Mouse (Mus musculus) kidney, adult 2 months (tissue): Measurements from ENCODE around the gene Arhgap25. TPM values are rescaled to one million over a fixed set of nuclear protein-coding genes. Genes with fewer than 3 reads are reported as not detected.
A peak's percentile ranks its signal among the peaks of the same experiment; 100 is the strongest.

Experiments
- DNase-seq: peaks from one replicate; pipeline ENCODE4 v3.0.0; 2021
- H3K27ac ChIP-seq: fragments of 200-500 bp; 2 replicates; pipeline ENCODE4 v1.5.1; 2012; ENCODE audit warnings: low read depth, low read length, control low read depth, inconsistent platforms; ENCODE audit not compliant: insufficient read depth
- H3K27me3 ChIP-seq: fragments of 200-500 bp; replicated peaks from 2 replicates; pipeline ENCODE4 v1.6.1; 2012; ENCODE audit warnings: mild to moderate bottlenecking, moderate library complexity, low read length, inconsistent platforms; ENCODE audit not compliant: control insufficient read depth, insufficient read depth
- H3K36me3 ChIP-seq: fragments of 200-500 bp; 2 replicates; pipeline ENCODE4 v1.6.1; 2012; ENCODE audit warnings: mild to moderate bottlenecking, moderate library complexity, low read length, inconsistent platforms; ENCODE audit not compliant: control insufficient read depth, insufficient read depth
- H3K4me1 ChIP-seq: fragments of 200-500 bp; 2 replicates; pipeline ENCODE4 v1.6.1; 2011; ENCODE audit warnings: low read length; ENCODE audit not compliant: control insufficient read depth, insufficient read depth
- H3K4me3 ChIP-seq: fragments of 200-500 bp; 2 replicates; pipeline ENCODE4 v1.5.1; 2011; ENCODE audit warnings: mild to moderate bottlenecking, low read depth, low read length, control low read depth; ENCODE audit not compliant: insufficient read depth
- CTCF ChIP-seq: fragments of 200-500 bp; conservative IDR thresholded peaks from 2 replicates; pipeline ENCODE4 v1.5.1; 2011; ENCODE audit warnings: low read depth, mild to moderate bottlenecking, control low read depth, low read length, moderate library complexity, mixed read lengths; ENCODE audit not compliant: insufficient read depth, insufficient read length
- POLR2A ChIP-seq: fragments of 200-500 bp; IDR thresholded peaks from one replicate; pipeline ENCODE4 v1.6.1; 2011; ENCODE audit warnings: low read depth, low read length, control low read depth
- WGBS: fragments of 180-500 bp; shearing (Covaris S2); methylation state at CpG from one replicate; pipeline ENCODE4 v1.1.7; 2018; 5-methylcytosine and 5-hydroxymethylcytosine counted together
- polyA plus RNA-seq: library from polyadenylated mRNA; depleted of rRNA; stranded (reverse); fragments of >200 nt; gene quantifications from 2 replicates; pipeline ENCODE4 v1.2.3, GENCODE M21; 2012

Gene Arhgap25
- polyA plus RNA-seq, 1 experiment = 1.5 TPM

DNA sequence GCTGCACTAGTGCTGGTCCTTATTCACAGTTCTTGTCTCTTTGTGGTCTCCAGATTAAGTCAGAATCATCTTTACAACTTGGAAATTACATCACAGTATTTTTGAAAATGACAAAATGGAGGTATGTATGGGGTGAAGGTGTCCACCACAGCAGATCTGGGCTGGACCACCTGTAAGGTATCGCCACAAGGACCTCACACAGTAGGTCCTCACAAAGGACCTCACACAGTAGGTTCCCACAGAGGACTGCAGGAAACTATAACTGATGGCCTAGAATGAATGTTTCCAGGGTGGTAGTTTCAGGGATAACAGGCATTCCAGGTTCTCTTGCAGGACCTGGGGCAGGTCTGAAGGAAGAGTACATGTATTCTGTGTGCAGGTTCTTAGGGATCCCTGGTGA lies 65.7 kb downstream of the Arhgap25 start:
- TF ChIP-seq POLR2A (no peak), CTCF (no peak)
- Histone ChIP-seq H3K27me3 (no peaks in the 10 kb centered on the region), H3K4me1 (no peaks in the 10 kb centered on the region), H3K27ac (no peak overlapping the region), H3K36me3 (no peaks in the 10 kb centered on the region), H3K4me3 (no peak overlapping the region)
- no peak for DNase-seq
- WGBS = 88% methylated on average over 1 of the region's 1 CpGs

DNA sequence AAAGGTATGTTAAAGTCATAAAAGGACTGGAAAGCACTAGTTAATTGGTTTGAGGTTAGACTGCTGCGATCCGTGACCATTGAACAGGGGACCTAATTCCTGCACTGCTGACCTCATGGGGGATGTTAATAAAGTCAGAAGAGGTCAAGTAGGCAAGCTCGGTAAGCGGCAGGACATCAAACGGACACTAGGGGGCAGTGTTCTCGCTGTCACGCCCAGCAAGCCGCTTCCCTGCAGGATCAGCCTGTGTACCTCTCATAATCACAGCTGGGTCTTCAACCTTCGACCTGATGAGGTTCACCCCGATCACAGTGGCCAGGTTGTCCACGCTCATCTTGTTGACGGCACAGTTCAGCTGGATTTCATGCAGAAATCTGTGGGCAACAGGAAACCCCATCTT lies 66.8 kb downstream of the Arhgap25 start:
- H3K27me3 ChIP-seq = no peaks in the 10 kb centered on the region
- H3K4me3 ChIP-seq = no peak overlapping the region
- H3K36me3 ChIP-seq = no peaks in the 10 kb centered on the region
- H3K4me1 ChIP-seq = no peaks in the 10 kb centered on the region
- 15% methylated on average over 12 of the region's 12 CpGs for WGBS
- TF ChIP-seq POLR2A (no peak), CTCF (peak; percentile 96)
- H3K27ac ChIP-seq = no peak overlapping the region
- DNase-seq = peak; percentile 69

DNA sequence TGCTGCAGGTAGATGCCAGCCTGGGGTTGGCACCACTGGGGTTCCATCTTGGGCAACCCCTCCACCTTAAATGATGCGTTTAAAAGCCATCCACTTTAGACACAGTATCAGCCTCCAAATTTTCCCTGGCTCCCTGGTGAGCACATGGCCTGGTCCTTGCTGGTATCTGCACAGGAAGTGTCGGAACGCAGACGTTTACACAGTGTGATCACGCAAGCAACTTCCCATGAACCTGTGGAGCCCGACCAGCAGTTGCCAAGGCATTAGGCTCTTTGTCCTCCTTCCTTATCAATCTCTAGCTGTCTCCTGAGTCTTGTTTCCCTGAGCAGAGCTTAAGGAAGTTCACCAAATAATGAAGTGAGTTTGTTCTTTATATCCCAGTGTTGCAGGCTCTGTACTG lies 77.6 kb downstream of the Arhgap25 start:
- no peak overlapping the region for H3K27ac ChIP-seq
- no peaks in the 10 kb centered on the region for H3K36me3 ChIP-seq
- WGBS = 56% methylated on average over 6 of the region's 6 CpGs
- no peak for TF ChIP-seq CTCF
- TF ChIP-seq POLR2A = no peak
- H3K4me1 ChIP-seq = no peaks in the 10 kb centered on the region
- H3K27me3 ChIP-seq = no peaks in the 10 kb centered on the region
- DNase-seq = no peak
- H3K4me3 ChIP-seq = no peak overlapping the region

DNA sequence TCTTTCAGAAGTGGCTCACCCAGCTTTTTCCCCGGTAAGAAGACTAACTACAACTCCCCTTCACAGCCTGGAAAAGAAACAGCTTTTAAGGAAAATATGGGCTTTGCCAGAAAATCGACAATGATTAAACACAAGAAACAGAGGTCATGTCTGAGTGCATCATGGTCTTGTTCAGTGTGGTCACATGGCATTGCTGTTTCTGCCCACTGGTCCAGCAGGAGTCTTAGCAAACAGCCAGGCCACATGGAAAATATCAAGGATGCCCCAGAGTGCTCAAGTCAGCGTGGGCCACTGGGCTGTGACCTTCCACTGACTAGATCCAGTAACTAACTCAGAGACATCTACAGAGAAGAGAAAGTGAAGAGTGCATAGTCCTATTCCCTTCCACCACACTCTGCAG lies 81.3 kb downstream of the Arhgap25 start:
- WGBS = 23% methylated on average over 3 of the region's 3 CpGs
- no peak for TF ChIP-seq POLR2A
- no peak for TF ChIP-seq CTCF
- Histone ChIP-seq H3K27me3 (no peaks in the 10 kb centered on the region), H3K27ac (no peak overlapping the region), H3K4me3 (no peak overlapping the region), H3K4me1 (no peaks in the 10 kb centered on the region), H3K36me3 (no peaks in the 10 kb centered on the region)
- peak; percentile 49 for DNase-seq

DNA sequence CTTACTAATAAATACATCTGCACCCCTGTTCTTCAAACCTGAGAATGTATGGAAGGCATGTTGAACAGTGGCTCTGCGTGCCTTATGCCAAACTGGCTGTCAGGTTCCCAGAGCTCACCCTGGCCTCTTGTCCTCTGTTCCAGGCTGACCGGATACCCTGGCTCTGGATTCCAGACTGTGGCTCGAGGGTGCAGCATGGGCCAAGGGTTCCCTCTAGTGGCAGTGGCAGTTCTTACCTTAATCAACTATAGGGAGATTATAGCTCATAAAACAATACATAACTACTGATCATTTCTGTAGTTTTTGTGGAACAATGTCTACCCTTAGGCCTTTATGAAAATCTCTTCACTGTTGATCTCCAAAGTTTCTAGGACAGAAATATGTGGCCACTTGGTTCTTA lies 82.0 kb downstream of the Arhgap25 start:
- no peak overlapping the region for H3K4me3 ChIP-seq
- WGBS = 45% methylated on average over 3 of the region's 3 CpGs
- DNase-seq = peak; percentile 66
- no peaks in the 10 kb centered on the region for H3K27me3 ChIP-seq
- H3K27ac ChIP-seq = no peak overlapping the region
- H3K36me3 ChIP-seq = no peaks in the 10 kb centered on the region
- peak; percentile 88 for TF ChIP-seq CTCF
- no peak for TF ChIP-seq POLR2A
- no peaks in the 10 kb centered on the region for H3K4me1 ChIP-seq

DNA sequence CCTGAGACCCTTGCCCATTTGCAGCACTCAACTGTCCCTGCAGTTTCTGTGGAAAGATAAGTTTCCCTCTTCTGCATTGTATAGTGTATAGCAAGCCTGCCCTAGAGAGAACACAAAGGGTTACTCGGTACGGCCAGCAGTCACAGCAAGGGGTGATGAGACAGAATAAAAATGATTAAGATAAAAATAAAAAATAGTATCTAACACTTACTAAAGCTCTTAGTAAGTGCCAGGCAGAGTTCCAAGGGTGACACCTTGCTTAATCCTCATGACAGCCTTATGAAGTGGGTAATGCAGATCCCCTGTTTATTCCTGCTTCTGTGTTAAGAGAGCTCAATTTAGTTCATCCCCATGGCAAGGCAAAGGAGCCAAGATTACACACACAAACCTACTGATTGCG lies 83.5 kb downstream of the Arhgap25 start:
- no peak for TF ChIP-seq CTCF
- no peak for TF ChIP-seq POLR2A
- DNase-seq = no peak
- Histone ChIP-seq H3K36me3 (no peaks in the 10 kb centered on the region), H3K27ac (no peak overlapping the region), H3K27me3 (no peaks in the 10 kb centered on the region), H3K4me1 (no peaks in the 10 kb centered on the region), H3K4me3 (no peak overlapping the region)
- 88% methylated on average over 3 of the region's 3 CpGs for WGBS

DNA sequence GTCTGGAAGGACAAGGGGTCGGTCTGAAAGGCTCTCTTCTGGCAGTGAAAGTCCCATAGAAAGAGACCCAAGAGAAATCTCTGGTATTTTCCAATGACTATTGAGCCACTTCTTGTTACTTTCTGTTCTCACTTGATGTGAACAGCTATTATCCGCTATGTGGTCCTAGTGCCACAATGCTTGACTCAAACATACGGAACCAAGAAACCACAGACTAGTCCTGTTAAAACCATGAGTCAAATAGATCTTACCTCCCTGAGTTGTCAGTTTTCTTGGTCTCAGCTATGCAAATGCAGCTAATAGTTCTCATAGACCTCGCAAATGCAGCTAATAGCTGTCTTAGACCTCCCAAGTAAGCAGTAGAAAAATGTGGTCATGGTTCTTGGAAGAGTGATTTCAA lies 85.8 kb downstream of the Arhgap25 start:
- no peak overlapping the region for H3K27ac ChIP-seq
- no peaks in the 10 kb centered on the region for H3K4me1 ChIP-seq
- DNase-seq = no peak
- H3K4me3 ChIP-seq = no peak overlapping the region
- no peaks in the 10 kb centered on the region for H3K36me3 ChIP-seq
- no peaks in the 10 kb centered on the region; the same call in 1 of the 2 replicates for H3K27me3 ChIP-seq
- 93% methylated on average over 4 of the region's 4 CpGs for WGBS
- no peak for TF ChIP-seq CTCF
- no peak for TF ChIP-seq POLR2A

DNA sequence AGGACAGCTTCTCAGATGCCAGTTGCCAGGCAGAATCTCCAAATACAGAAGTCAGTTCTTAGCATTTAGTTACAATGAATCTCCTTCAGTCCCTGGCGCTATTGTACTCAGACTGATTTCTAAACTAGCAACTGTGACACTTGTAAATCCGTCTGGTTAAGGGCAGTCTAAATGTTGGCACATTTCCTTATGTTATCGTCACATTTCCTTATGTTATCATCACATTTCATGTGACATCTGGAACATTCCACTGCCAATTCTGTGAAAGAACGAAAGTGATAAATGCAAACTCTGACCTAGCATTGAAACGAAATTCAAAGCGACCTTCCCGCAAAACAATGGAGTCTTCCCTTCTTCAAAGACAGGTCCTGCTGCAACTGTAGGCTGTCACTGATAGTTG lies 87.8 kb downstream of the Arhgap25 start:
- TF ChIP-seq POLR2A (no peak), CTCF (no peak)
- no peaks in the 10 kb centered on the region for H3K36me3 ChIP-seq
- DNase-seq = no peak
- no peaks in the 10 kb centered on the region; the same call in 1 of the 2 replicates for H3K27me3 ChIP-seq
- no peaks in the 10 kb centered on the region for H3K4me1 ChIP-seq
- H3K27ac ChIP-seq = no peak overlapping the region
- 68% methylated on average over 7 of the region's 7 CpGs for WGBS
- no peak overlapping the region for H3K4me3 ChIP-seq
